Mouse (Mus musculus): Measurements from ENCODE around the gene Mlst8. TPM values are rescaled to one million over a fixed set of nuclear protein-coding genes. Genes with fewer than 3 reads are reported as not detected.
A peak's percentile ranks its signal among the peaks of the same experiment; 100 is the strongest.

Mlst8 gene
- polyA plus RNA-seq, 1 experiment: 37.8 TPM

DNA sequence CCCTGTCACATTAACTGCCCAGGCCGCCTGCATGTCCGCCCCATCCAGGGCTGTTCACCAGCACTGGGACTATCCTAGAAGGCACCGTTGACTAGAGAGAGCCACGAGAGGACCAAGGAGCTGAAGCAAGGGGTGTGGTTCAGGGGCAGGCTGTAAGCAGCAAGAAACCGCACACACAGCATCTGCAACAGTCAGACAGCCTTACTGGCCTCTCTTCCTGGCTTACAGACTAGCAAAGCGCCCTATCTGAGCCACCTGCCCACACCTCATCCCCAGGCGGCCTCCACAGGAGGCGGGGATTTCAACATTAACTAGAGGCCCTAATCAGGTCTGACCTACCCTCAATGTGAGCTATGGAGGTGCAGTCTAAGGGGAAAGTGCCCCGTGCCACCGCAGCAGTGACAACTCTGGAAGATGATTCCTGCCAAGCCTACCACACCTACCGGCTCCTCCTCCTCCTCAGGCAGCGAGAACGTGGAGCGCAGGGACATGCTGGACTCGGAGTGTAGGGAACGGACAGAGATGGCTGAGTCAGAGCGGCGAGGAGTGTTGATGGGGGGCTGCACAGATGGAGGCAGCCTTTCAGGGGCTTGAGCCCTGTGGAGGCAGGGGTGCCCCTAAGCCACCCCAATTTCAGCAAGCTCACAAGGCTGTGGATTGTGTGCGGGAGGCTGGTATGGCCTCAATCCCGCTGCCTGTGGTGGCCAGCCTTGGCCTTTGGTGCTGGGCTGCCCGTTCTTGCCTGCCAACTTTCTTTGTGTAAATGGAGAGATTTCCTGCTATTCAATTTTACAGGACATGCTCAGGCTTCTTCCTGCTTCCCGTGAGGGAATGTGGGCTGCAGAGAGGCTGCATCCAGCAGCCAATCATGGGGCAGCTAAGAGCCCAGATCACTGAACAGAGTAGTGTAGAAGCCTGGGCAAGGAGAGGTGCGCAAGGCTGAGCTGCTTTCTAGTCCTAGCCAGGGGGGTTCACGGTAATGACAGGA lies 35.7 kb upstream of the Mlst8 start:
- DNase-seq (ENCODE audit: low read depth in 1 of 2, low spot score in 2 of 2): no peak
- no peaks in the 10 kb centered on the region for H3K27me3 ChIP-seq (ENCODE audit: control insufficient read depth, insufficient read depth, low read length)
- H3K4me1 ChIP-seq (ENCODE audit: control insufficient read depth, insufficient read depth, insufficient read length): no peaks in the 10 kb centered on the region
- TF ChIP-seq CTCF (IDR thresholded peaks at IDR 0.05; ENCODE audit: extremely low read depth, insufficient read depth, insufficient read length, insufficient replicate concordance): no peak
- peak overlapping the region; percentile 5; the same call in 1 of the 2 replicates for H3K27ac ChIP-seq (ENCODE audit: insufficient read depth, low read length)
- H3K36me3 ChIP-seq (ENCODE audit: control insufficient read depth, insufficient read depth, low read length): peaks cover 53% of the 10 kb centered on the region
- no peak overlapping the region for H3K4me3 ChIP-seq (ENCODE audit: extremely low read depth, insufficient read depth, insufficient read length)
- 92% methylated on average over 24 of the region's 24 CpGs for WGBS

DNA sequence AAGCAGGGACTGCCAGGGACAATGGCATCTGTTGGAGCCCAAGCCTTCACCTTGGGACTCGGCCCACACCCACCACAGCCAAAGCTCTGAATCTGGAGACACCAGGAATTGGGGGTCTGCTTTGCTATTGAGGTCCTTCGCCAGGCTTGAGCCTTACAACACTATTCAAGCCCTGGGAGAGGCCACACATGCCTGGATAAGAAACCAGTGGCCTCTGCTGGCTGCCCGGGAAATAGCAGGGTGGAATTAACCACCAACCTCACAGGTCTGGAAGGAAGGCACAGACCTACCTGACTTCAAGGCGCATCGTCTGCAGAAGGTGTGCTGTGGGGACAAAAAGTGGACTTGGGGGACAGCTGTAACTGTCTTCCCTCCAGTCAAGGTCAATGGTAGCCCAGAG lies 34.7 kb upstream of the Mlst8 start:
- Histone ChIP-seq H3K4me3 (ENCODE audit: extremely low read depth, insufficient read depth, insufficient read length) (no peak overlapping the region), H3K36me3 (ENCODE audit: control insufficient read depth, insufficient read depth, low read length) (peaks cover 60% of the 10 kb centered on the region), H3K4me1 (ENCODE audit: control insufficient read depth, insufficient read depth, insufficient read length) (no peaks in the 10 kb centered on the region), H3K27ac (ENCODE audit: insufficient read depth, low read length) (no peak overlapping the region), H3K27me3 (ENCODE audit: control insufficient read depth, insufficient read depth, low read length) (no peaks in the 10 kb centered on the region)
- no peak for DNase-seq (ENCODE audit: low read depth in 1 of 2, low spot score in 2 of 2)
- WGBS: 73% methylated on average over 5 of the region's 5 CpGs
- TF ChIP-seq CTCF (IDR thresholded peaks at IDR 0.05; ENCODE audit: extremely low read depth, insufficient read depth, insufficient read length, insufficient replicate concordance) (no peak), POLR2A (IDR thresholded peaks at IDR 0.05; ENCODE audit: low read depth, low read length) (no peak)

GRCm38 (mm10) chr17:24507806-24508460 lies 29.1 kb upstream of the Mlst8 start:
- Histone ChIP-seq H3K4me1 (ENCODE audit: control insufficient read depth, insufficient read depth, insufficient read length) (no peaks in the 10 kb centered on the region; the same call in 1 of the 2 replicates), H3K4me3 (ENCODE audit: extremely low read depth, insufficient read depth, insufficient read length) (no peak overlapping the region), H3K27me3 (ENCODE audit: control insufficient read depth, insufficient read depth, low read length) (no peaks in the 10 kb centered on the region), H3K27ac (ENCODE audit: insufficient read depth, low read length) (no peak overlapping the region), H3K36me3 (ENCODE audit: control insufficient read depth, insufficient read depth, low read length) (peaks cover 35% of the 10 kb centered on the region)
- WGBS: 91% methylated on average over 12 of the region's 12 CpGs
- TF ChIP-seq CTCF (IDR thresholded peaks at IDR 0.05; ENCODE audit: extremely low read depth, insufficient read depth, insufficient read length, insufficient replicate concordance): no peak
- TF ChIP-seq POLR2A (IDR thresholded peaks at IDR 0.05; ENCODE audit: low read depth, low read length): no peak
- DNase-seq (ENCODE audit: low read depth in 1 of 2, low spot score in 2 of 2): no peak

DNA sequence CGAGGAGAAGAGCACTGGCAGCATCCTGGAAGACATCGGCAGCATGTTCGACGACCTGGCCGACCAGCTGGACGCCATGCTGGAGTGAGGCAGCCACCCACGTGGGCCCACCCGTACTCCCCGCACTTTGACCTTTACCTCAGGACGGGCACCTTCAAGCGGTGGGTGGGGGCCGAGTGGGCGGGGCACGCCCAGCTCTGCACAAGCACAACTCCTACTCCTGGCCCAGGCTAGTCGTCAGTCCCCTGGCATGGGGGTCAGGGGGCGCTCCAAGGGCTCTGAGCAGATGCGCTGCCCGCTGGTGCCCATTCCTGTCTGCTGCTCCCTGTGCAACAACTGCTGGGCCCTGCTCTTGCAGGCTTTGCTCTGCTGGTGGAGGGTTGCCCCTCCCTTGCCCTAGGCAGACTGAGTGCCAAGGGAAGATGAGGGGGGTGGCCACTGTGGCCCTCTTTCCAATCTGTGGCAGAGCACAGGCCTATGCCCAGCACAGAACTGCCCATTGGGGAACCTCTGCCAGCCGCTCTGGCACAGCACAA lies 28.3 kb upstream of the Mlst8 start:
- H3K4me3 ChIP-seq (ENCODE audit: extremely low read depth, insufficient read depth, insufficient read length): no peak overlapping the region
- TF ChIP-seq POLR2A (IDR thresholded peaks at IDR 0.05; ENCODE audit: low read depth, low read length) (no peak), CTCF (IDR thresholded peaks at IDR 0.05; ENCODE audit: extremely low read depth, insufficient read depth, insufficient read length, insufficient replicate concordance) (no peak)
- DNase-seq (ENCODE audit: low read depth in 1 of 2, low spot score in 2 of 2): no peak
- H3K4me1 ChIP-seq (ENCODE audit: control insufficient read depth, insufficient read depth, insufficient read length): no peaks in the 10 kb centered on the region; the same call in 1 of the 2 replicates
- no peaks in the 10 kb centered on the region for H3K27me3 ChIP-seq (ENCODE audit: control insufficient read depth, insufficient read depth, low read length)
- H3K36me3 ChIP-seq (ENCODE audit: control insufficient read depth, insufficient read depth, low read length): peaks cover 35% of the 10 kb centered on the region
- H3K27ac ChIP-seq (ENCODE audit: insufficient read depth, low read length): no peak overlapping the region
- 80% methylated on average over 19 of the region's 19 CpGs for WGBS

GRCm38 (mm10) chr17:24506332-24507070 lies 27.6 kb upstream of the Mlst8 start:
- Histone ChIP-seq H3K36me3 (ENCODE audit: control insufficient read depth, insufficient read depth, low read length) (peaks cover 29% of the 10 kb centered on the region), H3K4me3 (ENCODE audit: extremely low read depth, insufficient read depth, insufficient read length) (no peak overlapping the region)
- WGBS: 66% methylated on average over 36 of the region's 36 CpGs

DNA sequence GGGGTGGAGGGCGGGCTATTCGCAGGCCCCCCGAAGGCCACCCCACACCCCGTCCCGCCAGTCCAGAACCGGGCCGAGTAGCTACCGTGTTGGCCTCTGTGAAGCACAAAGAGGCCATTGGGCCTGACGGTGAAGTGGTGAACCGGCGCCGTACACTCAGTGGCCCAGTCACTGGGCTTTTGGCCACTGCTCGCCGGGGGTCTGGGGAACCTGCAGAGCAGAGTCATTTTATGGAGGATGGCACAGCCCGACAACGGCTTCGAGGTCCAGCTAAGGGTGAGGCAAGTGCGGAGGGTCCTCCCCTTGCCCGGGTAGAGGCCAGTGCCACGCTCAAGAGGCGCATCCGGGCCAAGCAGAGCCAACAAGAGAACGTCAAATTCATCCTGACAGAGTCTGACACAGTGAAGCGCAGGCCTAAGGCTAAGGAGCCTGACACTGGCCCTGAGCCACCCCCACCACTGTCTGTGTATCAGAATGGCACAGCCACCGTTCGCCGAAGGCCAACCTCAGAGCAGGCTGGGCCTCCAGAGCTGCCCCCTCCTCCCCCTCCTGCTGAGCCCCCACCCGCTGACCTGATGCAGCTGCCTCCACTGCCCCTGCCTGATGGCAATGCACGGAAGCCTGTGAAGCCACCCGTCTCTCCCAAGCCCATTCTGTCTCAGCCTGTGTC lies 26.5 kb upstream of the Mlst8 start:
- no peak for DNase-seq (ENCODE audit: low read depth in 1 of 2, low spot score in 2 of 2)
- Histone ChIP-seq H3K4me1 (ENCODE audit: control insufficient read depth, insufficient read depth, insufficient read length) (no peaks in the 10 kb centered on the region; the same call in 1 of the 2 replicates), H3K4me3 (ENCODE audit: extremely low read depth, insufficient read depth, insufficient read length) (no peak overlapping the region), H3K36me3 (ENCODE audit: control insufficient read depth, insufficient read depth, low read length) (peaks cover 21% of the 10 kb centered on the region), H3K27me3 (ENCODE audit: control insufficient read depth, insufficient read depth, low read length) (no peaks in the 10 kb centered on the region), H3K27ac (ENCODE audit: insufficient read depth, low read length) (no peak overlapping the region)
- TF ChIP-seq CTCF (IDR thresholded peaks at IDR 0.05; ENCODE audit: extremely low read depth, insufficient read depth, insufficient read length, insufficient replicate concordance) (no peak), POLR2A (IDR thresholded peaks at IDR 0.05; ENCODE audit: low read depth, low read length) (no peak)
- WGBS: 94% methylated on average over 30 of the region's 30 CpGs

More at GRCm38 (mm10) chr17:24506332-24507070, 27.6 kb upstream of the Mlst8 start:
- H3K4me1 ChIP-seq (ENCODE audit: control insufficient read depth, insufficient read depth, insufficient read length): no peaks in the 10 kb centered on the region; the same call in 1 of the 2 replicates
- no peaks in the 10 kb centered on the region for H3K27me3 ChIP-seq (ENCODE audit: control insufficient read depth, insufficient read depth, low read length)
- no peak for DNase-seq (ENCODE audit: low read depth in 1 of 2, low spot score in 2 of 2)
- no peak overlapping the region for H3K27ac ChIP-seq (ENCODE audit: insufficient read depth, low read length)
- no peak for TF ChIP-seq POLR2A (IDR thresholded peaks at IDR 0.05; ENCODE audit: low read depth, low read length)
- TF ChIP-seq CTCF (IDR thresholded peaks at IDR 0.05; ENCODE audit: extremely low read depth, insufficient read depth, insufficient read length, insufficient replicate concordance): no peak

Measured in spleen, adult 2 months (tissue).